Mouse (Mus musculus) embryonic facial prominence, embryonic 12.5 days (tissue): ENCODE data around the gene Stxbp6. TPM values are rescaled to one million over a fixed set of nuclear protein-coding genes. Genes with fewer than 3 reads are reported as not detected.
"Not testable (repeated sequence)": the region's sequence is repeated elsewhere in the genome, so short reads cannot be mapped to it uniquely, and the experiment has no call there.

ENCODE experiments used
- ATAC-seq: fragments of 200-750 bp; cut with Nextera tagmentation; 2 replicates; pipeline ENCODE4 v1.8.0; 2017; ENCODE audit not compliant: insufficient number of reproducible peaks, insufficient read depth, low FRiP score, low TSS enrichment
- H3K27ac ChIP-seq: fragments of 300-500 bp; sonication (generic); 2 replicates; pipeline ENCODE4 v1.5.1; 2016; ENCODE audit warnings: mild to moderate bottlenecking
- H3K27me3 ChIP-seq: fragments of 300-500 bp; sonication (generic); 2 replicates; pipeline ENCODE4 v1.6.1; 2016; ENCODE audit warnings: mild to moderate bottlenecking, moderate library complexity
- H3K36me3 ChIP-seq: fragments of 300-500 bp; sonication (generic); 2 replicates; pipeline ENCODE4 v1.6.1; 2016; ENCODE audit warnings: mild to moderate bottlenecking
- H3K4me1 ChIP-seq: fragments of 300-500 bp; sonication (generic); 2 replicates; pipeline ENCODE4 v1.6.1; 2016
- H3K4me2 ChIP-seq: fragments of 300-500 bp; sonication (generic); replicated peaks from 2 replicates; pipeline ENCODE4 v1.6.1; 2016; ENCODE audit warnings: mild to moderate bottlenecking, moderate library complexity
- H3K4me3 ChIP-seq: fragments of 300-500 bp; sonication (generic); 2 replicates; pipeline ENCODE4 v1.5.1; 2016; ENCODE audit warnings: mild to moderate bottlenecking
- H3K9ac ChIP-seq: fragments of 300-500 bp; sonication (generic); 2 replicates; pipeline ENCODE4 v1.6.1; 2016; ENCODE audit warnings: mild to moderate bottlenecking, moderate library complexity
- H3K9me3 ChIP-seq: fragments of 300-500 bp; sonication (generic); 2 replicates; pipeline ENCODE4 v1.6.1; 2016; ENCODE audit warnings: mild to moderate bottlenecking, moderate library complexity
- WGBS: fragments of 180-500 bp; shearing (Covaris S2); methylation state at CpG from one replicate; pipeline ENCODE4 v1.1.7; 2016; 5-methylcytosine and 5-hydroxymethylcytosine counted together
- polyA plus RNA-seq: library from polyadenylated mRNA; unstranded; fragments of >200 nt; fragmentation: Nextera tagmentation; extraction: Ambion mirVana; gene quantifications from 2 replicates; pipeline ENCODE4 v1.2.1, GENCODE M21; 2016

The Stxbp6 gene
- polyA plus RNA-seq = 12.0 and 13.6 TPM in 2 replicates

DNA sequence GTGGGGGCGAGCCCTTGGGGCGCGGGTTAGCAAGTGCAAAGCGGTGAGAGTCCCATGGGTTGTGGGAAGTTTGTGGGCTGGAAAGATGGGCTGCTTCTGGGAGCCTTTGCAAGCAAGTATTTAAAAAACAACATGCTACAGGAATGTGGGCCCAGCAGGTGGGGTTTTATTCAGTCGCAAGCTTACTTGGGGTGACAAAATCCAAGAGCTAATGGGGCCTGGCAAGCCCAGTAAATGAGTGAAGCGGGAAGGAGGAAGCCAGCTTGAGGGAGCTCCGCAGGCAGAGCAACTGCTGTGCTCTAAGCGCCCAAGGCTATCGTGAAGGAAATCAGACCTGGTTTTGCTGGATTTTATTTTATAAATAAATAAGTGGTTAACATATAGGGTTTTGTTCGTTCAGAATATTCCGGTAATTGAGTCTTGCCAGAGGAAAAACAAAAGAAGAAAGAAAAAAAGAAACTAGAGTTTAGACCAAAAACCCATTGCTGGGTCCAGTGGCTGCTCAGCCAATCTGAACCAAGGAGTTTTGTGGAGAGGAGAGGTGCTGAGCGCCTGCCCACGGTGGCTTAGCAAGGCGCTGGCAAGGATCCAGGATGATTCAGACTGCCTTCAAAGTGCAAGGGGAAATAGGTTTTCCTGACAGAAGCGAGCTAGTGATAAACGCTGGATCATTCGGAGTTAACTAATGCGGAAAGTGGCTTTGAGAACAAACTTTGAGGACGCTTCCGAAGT is at the start of gene Stxbp6:
TSS of gene Stxbp6 (minus strand) at position 99 of the 732 bp plus-strand sequence.
- no peaks in the 10 kb centered on the region for H3K36me3 ChIP-seq
- H3K9ac ChIP-seq = peak within 1 kb of the TSS; percentile 82
- peak within 1 kb of the TSS; percentile 64 for H3K4me3 ChIP-seq
- H3K4me1 ChIP-seq = no peaks in the 10 kb centered on the region
- H3K27ac ChIP-seq = peak within 1 kb of the TSS; percentile 76
- no peaks in the 10 kb centered on the region for H3K9me3 ChIP-seq
- ATAC-seq = no peak
- 3% methylated on average over 20 of the region's 20 CpGs for WGBS
- H3K4me2 ChIP-seq = peak within 1 kb of the TSS; percentile 95
- no peaks in the 10 kb centered on the region for H3K27me3 ChIP-seq

DNA sequence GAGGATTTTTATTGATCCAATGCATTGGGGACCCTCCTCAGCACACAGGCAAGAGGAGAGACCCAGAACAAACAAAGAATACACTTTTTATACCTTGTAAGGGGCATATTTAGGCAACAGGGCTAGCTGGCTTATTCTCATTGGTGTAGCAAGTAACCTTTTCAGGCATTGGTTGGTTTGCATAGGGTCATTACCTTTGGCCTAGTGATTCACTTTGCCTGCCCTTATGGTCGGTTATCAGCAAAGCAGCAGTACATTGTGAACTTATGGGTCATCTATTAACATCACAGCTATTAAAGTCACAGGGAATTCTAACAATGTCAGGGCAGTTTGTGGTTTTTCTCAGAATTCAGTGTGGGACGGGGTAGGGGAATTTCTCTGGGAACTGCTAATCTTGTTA is 28.4 kb upstream of the Stxbp6 start:
- not testable (repeated sequence) for H3K27ac ChIP-seq, H3K27me3 ChIP-seq, H3K9ac ChIP-seq, H3K36me3 ChIP-seq, ATAC-seq, H3K4me3 ChIP-seq, H3K9me3 ChIP-seq, H3K4me2 ChIP-seq, H3K4me1 ChIP-seq
- WGBS = 71% methylated on average over 2 of the region's 2 CpGs

DNA sequence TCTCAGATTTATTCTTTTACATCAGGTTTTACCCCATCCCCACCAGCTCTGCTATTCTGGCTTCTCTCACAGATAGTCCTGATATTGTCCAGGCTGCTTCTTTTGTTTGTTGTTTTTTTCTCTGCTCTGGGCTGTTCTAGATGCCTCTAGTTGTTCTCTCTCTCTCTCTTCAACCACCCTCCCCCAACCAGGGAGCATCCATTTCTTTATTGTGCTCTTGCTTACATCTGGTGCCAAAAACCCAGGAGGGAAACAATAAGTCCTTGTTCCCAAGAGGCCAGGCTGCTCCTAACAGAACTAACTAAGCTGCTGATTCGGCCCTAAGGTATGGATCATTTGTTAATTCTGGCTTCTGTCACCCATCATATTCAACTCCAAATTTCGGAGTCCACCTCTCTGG is 19.2 kb upstream of the Stxbp6 start:
- H3K36me3 ChIP-seq = no peaks in the 10 kb centered on the region
- WGBS = 55% methylated on average over 2 of the region's 2 CpGs
- no peaks in the 10 kb centered on the region for H3K27me3 ChIP-seq
- no peak overlapping the region for H3K4me3 ChIP-seq
- no peak overlapping the region for H3K27ac ChIP-seq
- no peaks in the 10 kb centered on the region for H3K4me1 ChIP-seq
- no peaks in the 10 kb centered on the region for H3K9me3 ChIP-seq
- H3K9ac ChIP-seq = no peak overlapping the region
- ATAC-seq = no peak
- H3K4me2 ChIP-seq = no peak overlapping the region

DNA sequence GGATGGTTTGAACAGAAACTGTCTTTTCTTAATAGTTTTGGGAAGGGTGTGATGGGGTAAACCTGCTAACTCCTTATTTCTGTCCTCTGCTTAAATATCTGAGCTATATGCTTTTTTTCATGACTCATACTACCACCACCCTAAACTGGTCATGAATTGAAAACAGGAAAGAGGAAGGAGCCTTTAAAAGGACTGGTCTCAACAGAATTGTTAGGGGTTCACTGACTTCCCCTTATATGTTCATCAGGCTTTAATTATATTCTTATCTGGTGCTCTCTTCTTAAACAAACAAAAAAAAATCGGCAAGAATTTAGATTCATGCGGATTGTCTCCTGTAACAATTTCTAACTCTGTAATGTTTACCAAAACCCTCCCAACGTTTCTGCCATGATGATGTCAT is 17.9 kb upstream of the Stxbp6 start:
- WGBS = 67% methylated on average over 3 of the region's 3 CpGs
- ATAC-seq = no peak

DNA sequence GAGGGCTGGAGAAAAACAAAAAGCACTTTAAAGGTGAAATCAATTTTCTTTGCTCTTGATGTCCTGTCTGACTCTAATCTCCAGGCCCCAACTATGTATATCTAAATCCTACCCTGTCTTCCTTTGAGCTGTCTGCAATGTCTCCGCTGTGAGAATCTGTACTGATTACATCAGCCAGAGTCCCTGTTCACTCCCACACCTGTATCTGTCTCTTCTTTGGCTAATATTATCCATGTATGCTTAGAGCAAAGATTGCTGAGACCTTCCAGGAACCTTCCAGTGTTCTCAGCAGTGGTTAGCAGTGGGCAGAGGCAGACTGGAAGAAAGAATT is 8.6 kb upstream of the Stxbp6 start:
- H3K4me1 ChIP-seq = no peaks in the 10 kb centered on the region
- H3K36me3 ChIP-seq = no peaks in the 10 kb centered on the region
- 76% methylated on average over 1 of the region's 1 CpGs for WGBS
- no peak overlapping the region for H3K4me2 ChIP-seq
- H3K9ac ChIP-seq = no peak overlapping the region
- H3K27ac ChIP-seq = no peak overlapping the region
- no peak for ATAC-seq
- H3K4me3 ChIP-seq = no peak overlapping the region
- no peaks in the 10 kb centered on the region for H3K9me3 ChIP-seq
- H3K27me3 ChIP-seq = no peaks in the 10 kb centered on the region

More for the DNA sequence above, 17.9 kb upstream of the Stxbp6 start:
- no peaks in the 10 kb centered on the region for H3K36me3 ChIP-seq
- H3K4me1 ChIP-seq = no peaks in the 10 kb centered on the region
- H3K4me3 ChIP-seq = no peak overlapping the region
- H3K4me2 ChIP-seq = no peak overlapping the region
- H3K27me3 ChIP-seq = no peaks in the 10 kb centered on the region
- no peak overlapping the region for H3K9ac ChIP-seq
- no peaks in the 10 kb centered on the region for H3K9me3 ChIP-seq
- no peak overlapping the region for H3K27ac ChIP-seq

GRCm38 (mm10) chr12:45082379-45083144 is 8.1 kb upstream of the Stxbp6 start:
- no peak overlapping the region for H3K4me3 ChIP-seq
- H3K9me3 ChIP-seq = no peaks in the 10 kb centered on the region
- no peak overlapping the region for H3K9ac ChIP-seq
- no peak for ATAC-seq
- no peak overlapping the region for H3K4me2 ChIP-seq
- H3K4me1 ChIP-seq = no peaks in the 10 kb centered on the region
- no peaks in the 10 kb centered on the region for H3K36me3 ChIP-seq
- WGBS = 63% methylated on average over 4 of the region's 4 CpGs
- H3K27me3 ChIP-seq = no peaks in the 10 kb centered on the region
- no peak overlapping the region for H3K27ac ChIP-seq

DNA sequence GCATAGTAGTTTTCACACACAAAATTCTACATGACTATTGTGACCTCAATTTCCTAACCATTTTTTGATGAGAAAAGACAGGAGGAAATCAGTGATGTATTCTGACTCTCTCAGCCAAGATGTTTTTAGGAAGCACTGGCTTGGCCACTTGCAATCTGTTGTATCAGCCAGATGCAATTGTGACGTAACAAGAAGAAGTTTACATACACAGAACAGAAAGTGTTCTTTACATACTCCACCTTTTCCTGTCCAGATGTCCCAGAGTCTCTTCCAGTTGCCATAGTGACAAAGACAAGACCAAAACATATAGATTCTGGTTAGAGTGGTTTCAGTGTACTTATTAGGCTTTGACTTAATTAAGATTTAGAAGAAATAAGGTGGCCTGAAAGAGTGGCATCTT is 7.1 kb upstream of the Stxbp6 start:
- WGBS = 53% methylated on average over 1 of the region's 1 CpGs
- H3K9ac ChIP-seq = no peak overlapping the region
- no peak overlapping the region for H3K4me2 ChIP-seq
- no peaks in the 10 kb centered on the region for H3K9me3 ChIP-seq
- no peak overlapping the region for H3K27ac ChIP-seq
- no peak overlapping the region for H3K4me3 ChIP-seq
- no peak for ATAC-seq
- H3K36me3 ChIP-seq = no peaks in the 10 kb centered on the region
- H3K4me1 ChIP-seq = no peaks in the 10 kb centered on the region
- no peaks in the 10 kb centered on the region for H3K27me3 ChIP-seq

- no peak overlapping the region for H3K27ac ChIP-seq
- H3K9ac ChIP-seq = no peak overlapping the region
- H3K4me2 ChIP-seq = no peak overlapping the region
- 63% methylated on average over 5 of the region's 5 CpGs for WGBS
- no peak overlapping the region for H3K4me3 ChIP-seq
- no peaks in the 10 kb centered on the region for H3K4me1 ChIP-seq
- ATAC-seq = no peak
- H3K9me3 ChIP-seq = no peaks in the 10 kb centered on the region
- H3K36me3 ChIP-seq = no peaks in the 10 kb centered on the region
- H3K27me3 ChIP-seq = no peaks in the 10 kb centered on the region
Measured at GRCm38 (mm10) chr12:45080753-45081122, 6.2 kb upstream of the Stxbp6 start.

DNA sequence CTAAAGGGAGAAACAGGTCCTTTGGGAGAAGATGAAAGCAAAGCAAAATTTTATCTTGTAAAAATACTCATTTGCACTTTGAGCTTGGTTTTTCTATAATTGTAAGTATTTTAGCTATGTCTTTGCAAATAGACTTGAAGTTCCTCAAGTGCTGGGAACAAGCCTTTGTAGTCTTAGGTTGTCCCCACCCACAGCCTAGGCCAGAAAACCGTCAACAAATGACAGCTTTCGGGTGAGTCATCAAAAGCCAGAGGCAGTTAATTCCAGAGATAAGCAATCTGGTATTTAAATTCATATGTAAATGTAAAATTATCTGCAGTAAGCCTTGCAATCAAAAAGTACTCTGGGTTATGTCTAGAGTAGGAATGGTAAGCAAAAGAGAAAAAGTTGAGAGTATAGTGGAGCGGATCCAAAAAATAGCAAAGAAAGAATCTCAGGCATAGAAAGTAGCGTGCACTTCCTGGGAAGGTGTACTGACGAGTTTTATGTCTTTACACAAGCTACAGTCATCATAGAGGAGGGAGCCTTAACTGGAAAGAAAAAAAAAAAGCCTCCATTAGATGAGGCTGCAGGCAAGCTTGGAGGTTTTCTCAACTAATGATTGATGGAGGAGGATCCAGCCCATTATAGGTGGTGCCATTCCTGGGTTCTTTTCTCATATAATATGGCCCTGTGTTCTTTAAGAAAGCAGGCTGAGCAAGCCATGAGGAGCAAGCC is 5.7 kb upstream of the Stxbp6 start:
- H3K27ac ChIP-seq = no peak overlapping the region
- no peak for ATAC-seq
- WGBS = 79% methylated on average over 5 of the region's 5 CpGs
- H3K27me3 ChIP-seq = no peaks in the 10 kb centered on the region
- no peak overlapping the region for H3K9ac ChIP-seq
- H3K4me3 ChIP-seq = no peak overlapping the region
- H3K9me3 ChIP-seq = no peaks in the 10 kb centered on the region
- no peaks in the 10 kb centered on the region for H3K36me3 ChIP-seq
- H3K4me2 ChIP-seq = no peak overlapping the region
- H3K4me1 ChIP-seq = no peaks in the 10 kb centered on the region

DNA sequence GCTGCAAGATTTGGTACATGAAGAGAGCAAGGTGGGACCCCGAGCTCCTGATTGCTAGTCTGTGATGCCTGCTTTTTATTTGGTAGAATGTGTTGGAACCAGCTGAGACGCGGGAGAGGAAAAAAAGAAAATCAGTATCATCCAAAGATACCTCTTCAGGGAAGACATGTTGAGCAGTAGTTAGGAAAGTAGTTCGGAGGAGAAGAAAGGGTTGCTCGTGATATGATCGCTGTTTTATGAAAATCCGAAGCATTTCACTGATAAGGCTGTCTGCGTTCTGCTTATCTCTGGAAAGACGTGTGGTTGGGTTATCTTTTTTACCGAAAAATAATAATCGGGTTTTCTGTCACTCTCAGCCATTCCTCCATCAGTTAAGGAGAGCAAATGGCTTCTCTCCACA is 1.1 kb upstream of the Stxbp6 start:
- H3K4me3 ChIP-seq = no peak overlapping the region

DNA sequence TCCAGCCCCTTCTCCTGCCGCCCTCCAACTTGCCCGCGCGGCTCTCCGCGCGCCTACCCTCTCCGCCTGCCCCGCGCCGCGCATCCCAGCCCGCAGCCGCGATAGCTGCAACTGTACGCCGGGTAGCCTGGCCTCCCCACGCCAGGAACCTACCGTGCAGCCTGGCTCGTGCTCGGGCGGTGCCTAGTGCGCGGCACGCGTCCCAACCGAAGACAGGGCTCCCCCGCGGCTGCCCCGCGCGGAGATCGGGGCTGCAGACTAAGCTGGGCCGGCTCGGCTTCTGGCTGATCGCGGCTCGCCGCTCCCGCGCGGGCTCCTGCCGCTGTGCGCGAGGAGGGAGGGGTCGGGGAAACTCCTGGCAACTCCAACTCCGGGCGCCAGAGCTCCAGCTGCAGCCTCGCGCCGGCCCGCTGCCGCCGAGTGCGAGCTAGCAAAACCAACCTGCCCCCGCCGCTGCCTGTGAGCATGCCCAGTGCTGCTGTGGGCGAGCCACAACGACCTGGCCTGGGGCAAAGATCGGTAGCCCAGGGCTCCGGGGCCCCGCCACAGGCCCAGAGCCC is 387 bp downstream of the Stxbp6 start:
- peak; percentile 81 for ATAC-seq
- H3K4me2 ChIP-seq = peak overlapping the region; percentile 95
- H3K36me3 ChIP-seq = no peaks in the 10 kb centered on the region
- H3K9ac ChIP-seq = peak overlapping the region; percentile 82
- no peaks in the 10 kb centered on the region for H3K4me1 ChIP-seq
- no peaks in the 10 kb centered on the region for H3K27me3 ChIP-seq
- WGBS = under 1% methylated on average over 51 of the region's 62 CpGs
- H3K4me3 ChIP-seq = peak overlapping the region; percentile 64
- H3K27ac ChIP-seq = peak overlapping the region; percentile 76
- H3K9me3 ChIP-seq = no peaks in the 10 kb centered on the region

More for the DNA sequence above, 1.1 kb upstream of the Stxbp6 start:
- no peaks in the 10 kb centered on the region for H3K36me3 ChIP-seq
- no peak overlapping the region for H3K27ac ChIP-seq
- WGBS = 72% methylated on average over 11 of the region's 11 CpGs
- peak overlapping the region; percentile 95; the same call in 1 of the 2 replicates for H3K4me2 ChIP-seq
- no peaks in the 10 kb centered on the region for H3K27me3 ChIP-seq
- H3K9ac ChIP-seq = no peak overlapping the region
- H3K4me1 ChIP-seq = no peaks in the 10 kb centered on the region
- ATAC-seq = no peak
- H3K9me3 ChIP-seq = no peaks in the 10 kb centered on the region
